Mouse (Mus musculus) induced T-regulatory cell, adult 2 months (primary cell): ENCODE measurements around the gene Gm5346.
"Not testable (repeated sequence)": the region's sequence is repeated elsewhere in the genome, so short reads cannot be mapped to it uniquely, and the experiment has no call there.

ENCODE experiments used
- DNase-seq: peaks from one replicate; pipeline ENCODE4 v3.0.0-alpha.2; 2012; ENCODE audit warnings: low read depth

The Gm5346 gene

GRCm38 (mm10) chr8:43627176-43627575 lies at the start of gene Gm5346:
TSS of gene Gm5346 (minus strand) at chr8:43627276.
- no peak for DNase-seq

GRCm38 (mm10) chr8:43616046-43616445 lies 11.0 kb downstream of the Gm5346 start:
- DNase-seq = no peak

- DNase-seq = not testable (repeated sequence)
Measured at GRCm38 (mm10) chr8:43603657-43604056, 23.4 kb downstream of the Gm5346 start.

GRCm38 (mm10) chr8:43603166-43603565 lies 23.9 kb downstream of the Gm5346 start:
- not testable (repeated sequence) for DNase-seq

GRCm38 (mm10) chr8:43576607-43577006 lies 50.5 kb downstream of the Gm5346 start, which contains the start of gene Adam26a:
TSS of gene Adam26a (minus strand) at chr8:43576707.
- DNase-seq = not testable (repeated sequence)
